Mouse (Mus musculus) left cerebral cortex, adult 8-10 months (tissue): Measurements from ENCODE around the gene Tmem104. TPM values are rescaled to one million over a fixed set of nuclear protein-coding genes. Genes with fewer than 3 reads are reported as not detected.

Experiments
- DNase-seq, 2 experiments: peaks; one replicate each; pipeline ENCODE4 v3.0.0; 2022; ENCODE audit warnings: low spot score in 2 of 2
- microRNA-seq, 2 experiments: library from miRNA; unstranded; fragments of <30 nt; microRNA quantifications; one replicate each; pipeline ENCODE4 v1.2.0; 2022
- total RNA-seq, 4 experiments: library from RNA; stranded (reverse); gene quantifications; 2 replicates each; pipeline ENCODE4 v1.2.4; 2022

The Tmem104 gene
- total RNA-seq, 4 experiments from 2014 or later, result 14.0 to 24.5 (median 16.9) TPM

DNA sequence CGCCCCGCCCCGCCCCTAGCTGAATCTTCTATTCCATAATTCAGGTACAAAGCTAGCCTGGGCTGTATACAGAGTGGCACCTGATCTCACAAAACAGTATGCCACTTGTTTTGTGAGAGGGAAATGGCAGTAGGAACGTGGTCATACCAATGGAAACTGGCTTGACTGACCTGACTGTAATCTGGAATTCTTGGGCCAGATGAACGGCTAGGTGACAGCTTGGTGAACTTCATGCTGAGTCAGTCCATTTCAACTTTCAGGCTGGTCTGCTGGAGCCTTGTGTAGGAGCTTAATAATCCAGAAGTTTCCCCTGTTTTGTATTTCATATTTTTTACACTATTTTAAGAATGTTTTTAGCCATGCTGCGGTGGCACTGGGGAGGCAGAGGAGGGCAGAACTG, 90.9 kb downstream of the Tmem104 start:
- DNase-seq, result no peak

DNA sequence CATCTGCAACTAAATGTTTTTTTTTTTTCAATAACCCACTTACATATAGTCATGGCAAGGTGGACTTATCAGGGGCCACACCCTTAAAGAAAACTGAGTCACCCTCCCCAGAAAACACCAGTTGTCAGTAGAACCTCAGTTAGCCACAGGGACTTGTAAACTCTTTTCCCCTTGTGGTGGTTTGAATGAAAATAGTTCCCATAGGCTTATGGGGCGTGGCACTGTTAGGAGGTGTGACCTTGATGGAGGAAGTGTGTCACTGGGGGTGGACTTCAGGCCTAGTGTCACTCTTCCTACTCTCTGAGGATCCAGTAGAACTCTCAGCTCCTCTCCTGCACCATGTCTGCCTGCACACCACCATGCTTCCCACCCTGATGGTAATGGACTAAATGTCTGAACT, 92.4 kb downstream of the Tmem104 start:
- no peak for DNase-seq

DNA sequence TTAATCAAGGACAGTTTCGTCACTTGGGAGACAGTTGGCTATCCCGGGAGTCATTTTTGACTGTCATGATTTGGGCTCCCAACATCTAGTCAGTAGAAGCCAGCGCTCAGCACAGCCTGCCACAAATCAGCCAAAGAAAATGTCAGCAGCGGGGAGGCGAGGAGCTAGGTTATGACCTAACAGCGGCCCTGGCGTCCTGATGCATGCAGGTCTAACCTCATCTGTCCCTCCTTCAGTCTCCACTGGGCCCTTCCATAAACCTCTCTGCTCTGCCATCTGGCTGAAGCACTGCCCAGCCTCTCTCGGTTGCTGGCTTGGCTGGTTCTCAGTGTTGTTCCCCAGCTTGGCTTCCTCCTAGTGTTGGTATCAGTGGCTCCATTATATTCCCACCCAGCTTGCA, 95.0 kb downstream of the Tmem104 start:
- no peak for DNase-seq

DNA sequence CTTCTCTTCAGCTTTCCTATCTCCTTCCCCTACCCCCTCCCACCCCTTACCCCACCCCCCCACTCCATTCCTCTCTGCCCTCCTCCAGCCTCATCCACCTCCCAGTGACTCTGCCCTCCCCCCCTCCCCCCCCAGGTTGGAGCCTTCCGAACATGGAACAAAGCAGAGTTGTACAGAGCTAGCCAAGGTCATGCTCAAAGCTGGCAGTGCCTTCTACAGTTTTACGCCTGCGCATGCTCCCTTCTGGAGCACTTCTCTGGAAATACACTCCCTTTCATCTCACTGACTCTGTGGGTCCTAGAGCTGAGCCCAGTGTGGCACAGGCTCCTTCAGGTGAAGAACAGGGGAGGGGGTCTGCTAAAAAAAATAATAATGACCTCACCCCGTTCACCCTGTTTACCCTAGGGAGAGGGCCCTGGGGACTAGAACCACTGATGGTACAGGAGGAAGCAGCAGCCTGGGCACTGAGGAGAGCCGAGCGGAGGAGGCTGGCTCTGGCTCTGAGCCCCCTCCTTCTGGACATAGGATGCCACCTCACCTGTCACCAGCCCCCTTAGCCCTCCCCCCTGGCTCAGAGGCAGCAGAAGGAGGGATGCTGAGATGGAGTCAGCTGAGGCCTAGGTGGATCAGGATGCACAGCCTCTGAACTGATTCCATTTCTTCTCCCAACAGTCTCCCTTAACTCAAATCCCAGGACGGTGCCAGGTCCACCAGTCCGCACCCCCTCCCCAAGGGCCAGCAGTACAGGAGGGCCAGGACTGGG, 95.6 kb downstream of the Tmem104 start:
- DNase-seq, result no peak

DNA sequence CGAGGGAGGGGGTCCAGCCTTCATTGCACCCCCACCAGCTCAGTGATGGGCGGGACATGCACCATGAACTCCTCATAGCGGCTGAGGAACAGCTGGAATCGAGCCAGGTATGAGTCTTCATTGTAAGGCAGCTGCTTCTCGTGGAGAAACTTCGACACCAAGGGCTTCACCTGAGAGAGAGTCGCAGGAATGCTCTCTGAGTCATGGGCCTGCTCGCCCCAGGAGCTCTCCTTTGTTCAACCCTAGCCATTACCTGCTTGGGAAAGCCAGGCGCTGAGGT, 96.1 kb downstream of the Tmem104 start:
- DNase-seq, result no peak

DNA sequence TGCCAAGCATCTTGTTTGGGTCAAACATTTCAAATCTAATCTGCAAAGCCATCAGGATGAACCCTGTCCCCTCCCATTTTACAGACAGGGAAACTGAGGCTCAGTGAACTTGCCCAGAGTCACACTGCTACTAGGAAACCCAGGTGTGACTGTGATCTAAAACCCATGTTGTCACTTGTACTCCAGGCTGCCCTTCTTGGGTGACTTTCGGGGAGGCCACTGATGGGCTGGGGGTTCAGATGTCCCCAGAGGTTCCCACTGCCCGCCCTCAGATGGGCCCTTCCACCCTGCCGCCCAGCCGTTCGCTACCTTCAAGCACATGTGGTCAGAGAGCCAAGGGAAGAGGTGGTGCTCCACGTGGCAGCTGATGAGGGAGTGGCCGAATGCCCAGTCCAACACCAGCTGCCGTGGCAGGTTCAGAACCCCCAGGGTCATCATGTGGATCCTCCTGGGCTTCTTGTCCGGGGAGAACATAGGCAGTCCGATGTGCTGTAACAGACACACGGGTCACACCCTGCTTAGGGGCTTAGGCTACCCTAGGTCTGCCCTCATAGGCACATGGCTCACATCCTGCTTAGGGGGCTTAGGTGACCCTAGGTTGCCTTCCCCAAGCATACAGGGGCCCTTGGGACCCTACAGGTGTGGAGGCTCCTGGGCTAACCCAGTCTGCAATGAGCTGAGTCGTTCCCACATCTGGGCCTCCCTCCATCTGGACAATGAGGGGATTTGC, 96.8 kb downstream of the Tmem104 start:
- no peak for DNase-seq

DNA sequence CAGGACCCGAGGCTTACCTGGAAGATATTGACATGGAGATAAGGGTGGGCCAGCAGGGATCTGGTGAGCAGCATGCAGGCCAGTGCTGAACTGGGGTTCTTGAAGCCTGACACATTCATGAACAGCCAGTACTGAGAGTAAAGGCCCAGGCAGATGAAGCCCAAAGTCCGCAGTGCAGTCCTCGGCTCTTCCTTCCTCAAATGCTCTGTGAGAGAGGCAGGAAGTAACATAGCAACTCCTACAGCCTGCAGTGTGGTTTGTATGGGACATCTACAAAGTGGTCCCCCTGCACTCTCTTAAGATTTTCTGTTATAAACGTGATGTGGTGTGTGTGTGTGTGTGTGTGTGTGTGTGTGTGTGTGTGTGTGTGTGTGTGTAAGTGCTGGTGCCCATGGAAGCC, 98.0 kb downstream of the Tmem104 start:
- no peak for DNase-seq

DNA sequence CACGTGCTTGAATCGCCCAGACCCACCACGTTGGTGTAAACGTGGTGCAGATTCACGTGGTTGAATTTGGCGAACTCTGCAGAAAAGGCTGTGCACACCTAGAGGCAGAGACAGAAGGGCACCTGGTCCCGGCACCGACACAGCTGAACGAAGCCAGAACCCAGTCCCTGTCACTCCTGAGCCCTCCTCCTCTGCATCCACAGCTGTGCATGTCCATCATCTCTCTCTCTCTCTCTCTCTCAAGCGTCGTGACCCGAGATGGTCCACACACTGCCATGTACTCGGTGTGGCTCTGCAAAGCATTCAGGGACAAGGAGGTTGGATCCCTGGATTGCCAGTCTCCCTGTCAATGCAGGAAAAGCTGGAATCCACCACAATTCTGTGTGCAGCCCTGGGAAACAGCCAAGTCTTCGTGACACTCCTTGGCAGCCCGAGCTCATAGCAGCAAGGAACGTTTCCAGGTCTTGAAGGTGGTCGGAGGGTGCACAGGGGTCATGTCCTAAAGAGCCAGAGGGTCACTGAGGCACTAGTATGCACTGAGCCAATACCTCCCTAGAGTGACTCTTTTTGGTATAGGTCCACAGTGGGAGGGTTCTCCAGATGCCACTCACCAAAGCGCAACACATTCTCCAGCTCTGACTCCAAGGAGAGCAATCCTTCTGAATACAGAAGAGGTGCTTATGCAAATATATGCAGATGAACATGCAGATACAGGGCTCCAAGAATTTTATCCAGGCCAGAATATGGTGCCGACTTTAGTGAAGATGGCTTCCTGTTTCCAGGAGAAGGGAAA, 99.1 kb downstream of the Tmem104 start:
- DNase-seq, result no peak

DNA sequence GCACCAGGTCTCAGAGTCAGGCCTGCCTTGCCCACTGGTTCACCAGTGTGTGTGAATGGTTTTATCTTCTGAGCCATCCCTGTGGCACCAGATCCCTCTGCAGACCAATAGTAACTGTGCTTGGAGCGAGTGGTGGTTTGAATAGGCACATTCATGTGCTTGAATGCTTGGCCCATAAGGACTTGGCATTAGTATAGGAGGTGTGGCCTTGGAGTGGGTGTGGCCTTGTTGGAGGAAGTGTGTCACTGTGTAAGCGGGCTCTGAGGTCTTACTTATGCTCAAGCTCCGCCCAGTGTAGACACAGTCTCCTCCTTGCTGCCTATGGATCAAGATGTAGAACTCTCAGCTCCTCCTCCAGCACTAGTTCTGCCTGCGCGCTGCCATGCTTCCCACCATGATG, 100.1 kb downstream of the Tmem104 start:
- no peak for DNase-seq

DNA sequence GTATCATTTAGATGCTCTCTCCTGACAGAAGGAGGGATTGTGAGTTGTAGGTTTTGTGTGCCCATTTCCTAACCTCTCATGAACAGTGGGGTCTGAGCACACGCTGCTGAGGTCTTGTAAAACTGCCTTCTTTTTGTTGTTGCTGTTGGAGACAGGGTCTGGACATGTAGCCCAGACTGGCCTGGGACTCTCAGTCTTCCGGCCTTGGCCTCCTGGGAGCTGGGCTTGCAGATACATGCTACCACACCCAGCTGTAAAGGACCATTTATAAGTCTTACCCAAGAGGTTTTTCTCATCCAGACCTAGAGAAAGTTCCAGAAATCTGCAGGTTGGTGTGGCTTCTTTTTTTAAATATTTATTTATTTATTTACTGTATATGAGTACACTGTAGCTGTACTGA, 101.0 kb downstream of the Tmem104 start:
- DNase-seq, result no peak

DNA sequence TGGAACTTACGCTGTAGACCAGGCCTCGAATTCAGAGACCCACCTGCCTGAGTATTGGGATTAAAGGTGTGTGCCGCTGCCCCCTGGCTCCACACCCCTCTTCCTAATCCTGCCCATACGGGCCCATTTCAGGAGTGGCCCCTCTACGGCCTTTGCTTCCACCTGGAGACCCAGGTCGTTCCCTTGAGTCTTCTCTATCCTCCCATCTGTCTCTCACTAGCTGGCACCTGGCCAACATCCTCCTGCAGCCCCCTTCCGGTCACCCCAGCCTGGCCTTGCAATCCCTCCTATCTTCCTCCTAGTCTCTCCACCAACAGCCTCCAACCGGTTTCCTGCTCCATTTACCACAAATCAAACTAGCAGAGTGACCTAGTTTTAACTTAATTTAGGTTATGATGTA, 102.6 kb downstream of the Tmem104 start:
- no peak for DNase-seq

DNA sequence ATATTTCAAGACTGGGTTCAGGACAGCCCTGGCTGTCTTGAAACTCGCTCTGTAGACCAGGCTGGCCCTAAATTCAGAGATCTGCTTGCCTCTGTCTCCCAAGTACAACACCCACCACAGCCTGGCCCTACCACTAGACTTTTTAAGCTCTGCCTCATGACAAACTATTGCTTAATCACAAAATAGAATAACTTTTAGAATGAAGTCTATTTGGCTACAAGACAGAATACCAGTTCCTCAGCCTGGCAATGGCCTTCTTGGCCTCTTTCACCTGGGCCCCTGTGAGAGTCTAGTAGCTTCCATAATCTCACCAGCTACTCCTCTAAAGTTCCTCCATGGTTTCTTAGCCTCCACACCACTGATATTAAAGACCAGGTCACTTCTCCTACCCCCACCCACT, 103.0 kb downstream of the Tmem104 start:
- no peak for DNase-seq

DNA sequence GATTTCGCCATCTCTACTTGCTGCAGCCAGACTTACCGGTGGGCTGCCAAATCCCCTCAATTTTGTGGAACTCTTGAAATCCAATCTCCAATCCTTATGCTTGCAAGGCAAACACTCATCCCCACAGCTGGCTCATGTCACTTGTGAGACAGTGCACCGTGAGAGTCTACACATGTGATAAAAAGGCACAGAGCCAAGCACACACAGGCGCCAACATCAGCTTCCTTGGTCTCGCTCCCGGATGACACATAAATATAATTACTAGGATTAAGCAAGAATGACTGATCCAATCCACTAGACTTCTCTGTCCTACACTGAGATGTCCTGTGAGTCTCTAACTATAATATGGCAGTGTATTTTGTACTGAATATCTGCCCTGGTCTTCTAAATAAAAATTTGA, 103.6 kb downstream of the Tmem104 start:
- no peak for DNase-seq

DNA sequence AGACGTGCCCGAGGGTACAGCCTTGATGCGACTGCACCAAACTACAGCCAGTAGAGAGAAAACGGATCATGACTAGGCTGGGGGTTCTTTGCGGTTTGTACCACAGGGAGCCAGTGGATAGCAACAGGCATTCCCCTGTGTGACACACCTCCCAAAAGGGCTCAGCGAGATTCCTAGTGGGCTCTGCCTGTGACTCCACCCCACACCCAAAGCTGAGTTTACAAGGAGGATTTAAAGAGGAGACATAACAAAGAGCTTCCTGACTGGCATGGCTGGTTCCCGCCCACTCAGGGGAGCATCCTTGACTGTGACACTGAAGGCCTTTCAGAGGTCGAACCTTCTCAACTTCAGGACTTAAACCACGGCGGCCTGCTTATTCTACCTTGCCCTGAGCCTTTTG, 104.2 kb downstream of the Tmem104 start:
- DNase-seq, result no peak

DNA sequence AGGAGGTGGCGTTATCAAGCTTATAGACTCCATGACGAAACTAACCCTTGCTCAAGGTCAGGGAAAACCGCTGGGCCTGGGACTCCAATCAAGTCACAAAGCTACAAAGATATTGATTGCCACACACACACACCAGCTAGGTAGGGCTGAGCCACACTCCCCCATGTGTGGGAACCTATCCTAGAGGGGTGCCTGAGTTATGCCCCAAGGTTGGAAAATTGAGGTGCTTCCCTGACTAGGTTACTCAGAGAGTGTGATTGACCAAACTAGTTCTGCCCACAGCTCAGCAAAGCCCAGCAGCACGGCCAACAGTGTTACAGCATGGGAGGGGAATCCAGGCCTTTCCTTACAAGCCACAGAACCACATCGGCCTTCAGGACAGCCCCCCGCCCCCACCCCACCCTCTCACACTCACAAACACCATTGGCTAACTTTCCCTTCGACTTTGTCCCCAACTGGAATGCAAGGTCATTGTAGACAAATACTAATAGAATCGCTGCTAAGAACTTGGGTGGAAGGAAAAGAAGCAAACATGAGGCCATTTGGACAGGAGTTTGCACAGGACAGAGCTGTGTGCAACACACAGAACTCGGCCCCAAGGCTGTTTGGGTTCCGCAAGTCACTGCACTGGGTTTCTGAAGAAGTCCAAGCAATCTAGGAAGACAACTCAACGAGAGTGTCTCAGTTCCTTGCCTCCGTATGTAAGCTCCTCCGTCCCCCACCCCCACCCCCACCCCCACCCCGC, 105.5 kb downstream of the Tmem104 start:
- DNase-seq, result no peak

DNA sequence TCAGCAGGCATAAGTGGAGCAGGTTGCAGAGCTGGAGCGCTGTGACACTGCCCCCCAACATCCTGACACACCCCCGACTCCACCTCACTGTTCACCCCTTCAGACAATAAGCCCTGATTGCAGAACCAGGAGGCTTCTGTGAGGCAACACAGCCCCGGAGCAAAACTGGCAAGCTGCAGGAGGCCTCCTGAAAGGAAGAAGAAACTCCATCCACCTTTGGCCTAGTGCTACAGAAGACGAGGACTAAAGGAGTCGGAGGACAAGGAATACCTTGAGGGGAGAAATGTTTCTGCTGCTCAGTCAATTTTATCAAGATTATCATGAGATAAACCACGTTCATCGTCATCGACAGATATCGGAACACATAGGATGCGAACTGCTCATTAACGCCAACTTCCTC, 108.7 kb downstream of the Tmem104 start:
- DNase-seq, result no peak

Small RNAs within 50 kb of the gene (microRNA-seq; reads per million reads assigned to microRNA genes)
- 0 reads per million in 2 experiments for gene Gm25837

Other genes with a start within 250 kb of the Tmem104 start
- not detected for gene Cd300c, start 218.3 kb upstream of the Tmem104 start, total RNA-seq
- under 1 TPM in 2 of 4 experiments, not detected in 2; 0.21 to 0.46 TPM for gene Cd300ld, start 197.6 kb upstream of the Tmem104 start, total RNA-seq
- gene Cd300c2, start 185.6 kb upstream of the Tmem104 start, total RNA-seq, result 10 to 100 TPM in 2 of 4 experiments, 1 to 10 TPM in 2; 3.7 to 15.1 (median 8.1) TPM
- gene Cd300ld2, start 171.3 kb upstream of the Tmem104 start, total RNA-seq, result not detected
- gene Cd300ld4, start 160.5 kb upstream of the Tmem104 start, total RNA-seq, result 1 to 10 TPM in 2 of 4 experiments, under 1 TPM in 1, not detected in 1; 0.46 to 1.6 (median 1.1) TPM
- gene Cd300ld5, start 149.7 kb upstream of the Tmem104 start, total RNA-seq, result 1 to 10 TPM; 1.1 to 2.3 (median 1.2) TPM
- gene Cd300ld3, start 139.1 kb upstream of the Tmem104 start, total RNA-seq, result 1 to 10 TPM in 2 of 4 experiments, not detected in 2; 1.3 to 2.8 TPM
- gene Cd300e, start 125.3 kb upstream of the Tmem104 start, total RNA-seq, result under 1 TPM; 0.16 to 0.74 (median 0.44) TPM
- gene Rab37, start 96.1 kb upstream of the Tmem104 start, total RNA-seq, result 1 to 10 TPM; 3.3 to 6.1 (median 4.8) TPM
- 1 to 10 TPM in 2 of 4 experiments, under 1 TPM in 2; 0.30 to 2.6 (median 0.83) TPM for gene Cd300lf, start 53.5 kb upstream of the Tmem104 start, total RNA-seq
- 10 to 100 TPM; 63.4 to 73.8 (median 67.8) TPM for gene Slc9a3r1, start 24.1 kb upstream of the Tmem104 start, total RNA-seq
- gene Nat9, start 372 bp downstream of the Tmem104 start, total RNA-seq, result 10 to 100 TPM; 27.0 to 33.4 (median 29.6) TPM
- 10 to 100 TPM; 32.4 to 37.5 (median 36.3) TPM for gene Grin2c, start 79.8 kb downstream of the Tmem104 start, total RNA-seq
- 10 to 100 TPM; 15.1 to 20.1 (median 17.5) TPM for gene Fdxr, start 89.6 kb downstream of the Tmem104 start, total RNA-seq
- 10 to 100 TPM; 18.4 to 21.9 (median 20.2) TPM for gene Fads6, start 110.2 kb downstream of the Tmem104 start, total RNA-seq
- gene Otop2, start 119.7 kb downstream of the Tmem104 start, total RNA-seq, result 1 to 10 TPM in 3 of 4 experiments, under 1 TPM in 1; 0.91 to 3.2 (median 1.5) TPM
- gene Ush1g, start 134.6 kb downstream of the Tmem104 start, total RNA-seq, result under 1 TPM; 0.46 to 0.78 (median 0.59) TPM
- gene Otop3, start 147.2 kb downstream of the Tmem104 start, total RNA-seq, result under 1 TPM in 1 of 4 experiments, not detected in 3; 0.26 TPM
- gene Hid1, start 180.3 kb downstream of the Tmem104 start, total RNA-seq, result 100 to 1,000 TPM; 103 to 118 (median 107) TPM
- gene Cdr2l, start 194.4 kb downstream of the Tmem104 start, total RNA-seq, result 10 to 100 TPM; 26.1 to 27.7 (median 26.9) TPM
- 100 to 1,000 TPM; 118 to 125 (median 120) TPM for gene Mrpl58, start 216.3 kb downstream of the Tmem104 start, total RNA-seq
- gene Atp5h, start 232.5 kb downstream of the Tmem104 start, total RNA-seq, result 100 to 1,000 TPM; 439 to 484 (median 473) TPM
- 10 to 100 TPM; 63.2 to 74.5 (median 72.3) TPM for gene Kctd2, start 232.6 kb downstream of the Tmem104 start, total RNA-seq